19 mouse cellular contexts compared by ENCODE assay signal in genomic region chr8:45689611-45690207, GRCm38 (mm10).
DNase-seq lines count a peak whose midpoint lies in the region; ATAC-seq and TF ChIP-seq lines count a peak whose summit lies in the region.
"Had no signal": no experiment of that assay in that cellular context is flagged by ENCODE, and none has a peak within 500 bp of the region (broad histone marks: within the 10 kb centered on the region; RNA-seq: fewer than 3 reads in every experiment).

No protein-coding gene starts in this region.

- intact Hi-C loops in left cerebral cortex, postnatal 36 days (cut with DNase I): no loop called here

- H3K4me3 ChIP-seq in embryonic facial prominence, embryonic 14.5 days (ENCODE audit: low read depth, low read length): no peak overlapping the region
- no peak overlapping the region for H3K4me3 ChIP-seq in embryonic facial prominence, embryonic 10.5 days
- no peak overlapping the region for H3K4me3 ChIP-seq in kidney, adult 2 months (ENCODE audit: insufficient read depth, low read depth, low read length)
- H3K4me3 ChIP-seq in kidney, embryonic 14.5 days (ENCODE audit: low read length): no peak overlapping the region
- no peak overlapping the region for H3K4me3 ChIP-seq in kidney, postnatal 0 days (replicated peaks; ENCODE audit: low read depth, low read length)
- no peak overlapping the region for H3K4me3 ChIP-seq in hindbrain, embryonic 14.5 days (replicated peaks; ENCODE audit: low read length)
- H3K4me3 ChIP-seq: hindbrain, embryonic 12.5 days; intestine, embryonic 15.5 days; megakaryocyte, embryonic 14.5 days; neural tube, embryonic 13.5 days had no signal

- no peak overlapping the region for H3K27ac ChIP-seq in embryonic facial prominence, embryonic 14.5 days (replicated peaks; ENCODE audit: low read depth, low read length)
- H3K27ac ChIP-seq in embryonic facial prominence, embryonic 10.5 days (replicated peaks): no peak overlapping the region
- no peak overlapping the region for H3K27ac ChIP-seq in kidney, adult 2 months (ENCODE audit: insufficient read depth, low read depth, low read length)
- H3K27ac ChIP-seq in kidney, embryonic 14.5 days (ENCODE audit: low read depth, low read length): no peak overlapping the region
- no peak overlapping the region for H3K27ac ChIP-seq in kidney, postnatal 0 days
- H3K27ac ChIP-seq in hindbrain, embryonic 14.5 days: no peak overlapping the region; the same call in 1 of the 2 replicates
- H3K27ac ChIP-seq: hindbrain, embryonic 12.5 days; intestine, embryonic 15.5 days; neural tube, embryonic 13.5 days had no signal

- no peaks in the 10 kb centered on the region for H3K36me3 ChIP-seq in embryonic facial prominence, embryonic 14.5 days (ENCODE audit: control insufficient read depth, insufficient read depth, low read length)
- H3K36me3 ChIP-seq in embryonic facial prominence, embryonic 10.5 days (replicated peaks): no peaks in the 10 kb centered on the region; the same call in 1 of the 2 replicates
- H3K36me3 ChIP-seq in kidney, adult 2 months (ENCODE audit: control insufficient read depth, insufficient read depth, low read length): no peaks in the 10 kb centered on the region
- no peaks in the 10 kb centered on the region for H3K36me3 ChIP-seq in kidney, embryonic 14.5 days (ENCODE audit: control insufficient read depth, insufficient read depth, low read length)
- H3K36me3 ChIP-seq in kidney, postnatal 0 days (ENCODE audit: insufficient read depth, low read length): no peaks in the 10 kb centered on the region
- H3K36me3 ChIP-seq in hindbrain, embryonic 14.5 days (replicated peaks; ENCODE audit: control insufficient read depth, insufficient read depth): no peaks in the 10 kb centered on the region
- H3K36me3 ChIP-seq: intestine, embryonic 15.5 days had no signal

- H3K9ac ChIP-seq in embryonic facial prominence, embryonic 14.5 days (ENCODE audit: low read depth, low read length): no peak overlapping the region
- no peak overlapping the region for H3K9ac ChIP-seq in kidney, embryonic 14.5 days (ENCODE audit: low read depth, low read length)
- H3K9ac ChIP-seq in kidney, postnatal 0 days (ENCODE audit: low read depth, low read length): no peak overlapping the region
- no peak overlapping the region for H3K9ac ChIP-seq in hindbrain, embryonic 14.5 days
- H3K9ac ChIP-seq: hindbrain, embryonic 12.5 days; intestine, embryonic 15.5 days; neural tube, embryonic 13.5 days had no signal

- H3K27me3 ChIP-seq in embryonic facial prominence, embryonic 14.5 days (replicated peaks; ENCODE audit: control insufficient read depth, insufficient read depth, low read length): no peaks in the 10 kb centered on the region
- no peaks in the 10 kb centered on the region for H3K27me3 ChIP-seq in embryonic facial prominence, embryonic 10.5 days (replicated peaks; ENCODE audit: low read depth, poor library complexity, severe bottlenecking)
- H3K27me3 ChIP-seq in kidney, adult 2 months (replicated peaks; ENCODE audit: control insufficient read depth, insufficient read depth, low read length): 0 out of 2 replicates have a peak, but pooled peaks cover 1% of the 10 kb centered on the region
- H3K27me3 ChIP-seq in kidney, embryonic 14.5 days (ENCODE audit: control insufficient read depth, insufficient read depth, low read length): no peaks in the 10 kb centered on the region
- no peaks in the 10 kb centered on the region for H3K27me3 ChIP-seq in kidney, postnatal 0 days (ENCODE audit: insufficient read depth, low read length)
- H3K27me3 ChIP-seq in hindbrain, embryonic 14.5 days (ENCODE audit: control insufficient read depth, insufficient read depth, low read length): no peaks in the 10 kb centered on the region
- H3K27me3 ChIP-seq: CH12.LX; hindbrain, embryonic 12.5 days; intestine, embryonic 15.5 days; megakaryocyte, embryonic 14.5 days; neural tube, embryonic 13.5 days had no signal

- peak; percentile 65 for DNase-seq in embryonic facial prominence, embryonic 14.5 days (ENCODE audit: low spot score)
- DNase-seq in embryonic facial prominence, embryonic 10.5 days (ENCODE audit: low spot score): no peak
- peak; percentile 43 for DNase-seq in kidney, adult 2 months
- peak; percentile 48 for DNase-seq in 3T3-L1 (ENCODE audit: low read depth, low spot score)
- DNase-seq in kidney, postnatal 0 days (ENCODE audit: low spot score): peak; percentile 88
- no peak for DNase-seq in hindbrain, embryonic 14.5 days (ENCODE audit: low spot score)
- DNase-seq in left cerebral cortex, postnatal 36 days (ENCODE audit: low spot score in 2 of 2): no peak
- DNase-seq: cerebellum, postnatal 14 days; gastrocnemius, postnatal 10 days; layer of hippocampus, adult 9-11 months; liver; lung, adult 2 months; thymus, adult 2 months had no signal

- ATAC-seq in embryonic facial prominence, embryonic 14.5 days (ENCODE audit: low read depth): no peak
- ATAC-seq in kidney, embryonic 14.5 days (ENCODE audit: low FRiP score, low TSS enrichment): no peak
- ATAC-seq in kidney, postnatal 0 days (replicated peaks; ENCODE audit: low FRiP score, low read depth): no peak
- ATAC-seq in hindbrain, embryonic 14.5 days (ENCODE audit: low FRiP score): no peak
- ATAC-seq: intestine, embryonic 15.5 days had no signal

- no peak overlapping the region for H3K4me2 ChIP-seq in embryonic facial prominence, embryonic 14.5 days (ENCODE audit: low read depth, low read length)
- H3K4me2 ChIP-seq in kidney, embryonic 14.5 days (replicated peaks; ENCODE audit: low read depth, low read length): no peak overlapping the region
- H3K4me2 ChIP-seq in kidney, postnatal 0 days (ENCODE audit: low read length): no peak overlapping the region
- no peak overlapping the region for H3K4me2 ChIP-seq in hindbrain, embryonic 14.5 days (replicated peaks)
- H3K4me2 ChIP-seq: hindbrain, embryonic 12.5 days; intestine, embryonic 15.5 days; neural tube, embryonic 13.5 days had no signal

- WGBS in embryonic facial prominence, embryonic 14.5 days: 43% methylated on average over 2 of the region's 2 CpGs
- 90% methylated on average over 2 of the region's 2 CpGs for WGBS in embryonic facial prominence, embryonic 10.5 days
- WGBS in kidney, adult 2 months: 41% methylated on average over 2 of the region's 2 CpGs
- WGBS in kidney, embryonic 14.5 days: 52% methylated on average over 2 of the region's 2 CpGs
- 59% methylated on average over 2 of the region's 2 CpGs for WGBS in kidney, postnatal 0 days
- WGBS in hindbrain, embryonic 14.5 days: 69% methylated on average over 2 of the region's 2 CpGs

- TF ChIP-seq CTCF in kidney, adult 2 months (conservative IDR thresholded peaks at IDR 0.05; ENCODE audit: insufficient read depth, insufficient read length, low read depth, low read length): no peak
- TF ChIP-seq CTCF in kidney, postnatal 0 days (IDR thresholded peaks at IDR 0.05; ENCODE audit: low read depth): no peak

- H3K4me1 ChIP-seq in embryonic facial prominence, embryonic 14.5 days (ENCODE audit: control insufficient read depth, insufficient read depth, low read length): peaks cover 6% of the 10 kb centered on the region; the same call in 1 of the 2 replicates
- 0 out of 2 replicates have a peak, but pooled peaks cover 9% of the 10 kb centered on the region for H3K4me1 ChIP-seq in embryonic facial prominence, embryonic 10.5 days
- H3K4me1 ChIP-seq in kidney, adult 2 months (ENCODE audit: control insufficient read depth, insufficient read depth, low read length): peaks cover 2% of the 10 kb centered on the region; the same call in 1 of the 2 replicates
- H3K4me1 ChIP-seq in kidney, embryonic 14.5 days (ENCODE audit: control insufficient read depth, insufficient read depth, low read length): peaks cover 26% of the 10 kb centered on the region
- H3K4me1 ChIP-seq in kidney, postnatal 0 days (replicated peaks; ENCODE audit: insufficient read depth, low read length): peaks cover 15% of the 10 kb centered on the region
- peaks cover 19% of the 10 kb centered on the region; the same call in 1 of the 2 replicates for H3K4me1 ChIP-seq in hindbrain, embryonic 14.5 days (replicated peaks; ENCODE audit: control insufficient read depth, insufficient read depth, low read length)
- H3K4me1 ChIP-seq: megakaryocyte, embryonic 14.5 days had no signal

- H3K9me3 ChIP-seq in embryonic facial prominence, embryonic 14.5 days (ENCODE audit: control insufficient read depth, low read length): no peaks in the 10 kb centered on the region
- no peaks in the 10 kb centered on the region for H3K9me3 ChIP-seq in embryonic facial prominence, embryonic 10.5 days
- H3K9me3 ChIP-seq in kidney, embryonic 14.5 days (ENCODE audit: control insufficient read depth, low read length): no peaks in the 10 kb centered on the region
- no peaks in the 10 kb centered on the region for H3K9me3 ChIP-seq in kidney, postnatal 0 days (replicated peaks; ENCODE audit: low read length)
- no peaks in the 10 kb centered on the region for H3K9me3 ChIP-seq in hindbrain, embryonic 14.5 days (ENCODE audit: control insufficient read depth, low read length)
- H3K9me3 ChIP-seq: hindbrain, embryonic 12.5 days; intestine, embryonic 15.5 days; neural tube, embryonic 13.5 days had no signal

- TF ChIP-seq POLR2A in kidney, adult 2 months (IDR thresholded peaks at IDR 0.05; ENCODE audit: low read depth, low read length): no peak

Comparison
In these comparisons a context has a peak if more than half of its experiments do, and no peak if none do; other contexts are left out.
1. DNase-seq: peak in embryonic facial prominence, embryonic 14.5 days (single experiment), kidney, adult 2 months (single experiment), 3T3-L1 (single experiment) and kidney, postnatal 0 days (single experiment); none in embryonic facial prominence, embryonic 10.5 days (single experiment), hindbrain, embryonic 14.5 days (single experiment) and left cerebral cortex, postnatal 36 days (0 of 2).